Mouse (Mus musculus) lung, postnatal 0 days (tissue): ENCODE results near the gene Osm.

Experiments used
- CTCF ChIP-seq: IDR thresholded peaks from 2 replicates; pipeline ENCODE4 v1.5.1; 2016; ENCODE audit warnings: antibody characterized with exemption, mild to moderate bottlenecking
- EP300 ChIP-seq: IDR thresholded peaks from 2 replicates; pipeline ENCODE4 v1.6.1; 2016; ENCODE audit warnings: antibody characterized with exemption, mild to moderate bottlenecking, control low read depth

DNA sequence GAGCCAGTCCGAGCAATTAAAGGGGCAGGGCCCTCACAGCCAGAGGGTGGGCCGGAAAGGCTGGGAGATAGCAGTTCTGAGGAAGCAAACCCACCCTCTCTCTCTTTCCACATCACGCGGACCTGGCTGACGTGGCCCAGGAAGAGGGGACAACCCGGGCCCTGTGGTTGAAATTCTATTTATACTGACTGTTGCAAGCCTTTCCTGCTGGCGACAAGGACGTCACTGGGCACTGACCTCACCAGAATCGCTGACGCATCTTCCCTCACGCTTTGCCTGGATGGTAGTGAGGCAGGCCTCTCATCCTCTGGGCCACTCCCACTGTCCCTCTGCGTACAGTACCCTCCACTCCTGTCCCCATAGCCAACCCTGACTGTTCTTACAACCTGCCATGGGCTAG, 3.6 kb upstream of the Osm start:
- peak; percentile 54 for TF ChIP-seq EP300
- TF ChIP-seq CTCF: no peak
